Mouse (Mus musculus) kidney, embryonic 14.5 days (tissue): ENCODE data around the gene Gipr. TPM values are rescaled to one million over a fixed set of nuclear protein-coding genes. Genes with fewer than 3 reads are reported as not detected.

ENCODE experiments used
- ATAC-seq: fragments of 200-750 bp; cut with Nextera tagmentation; 2 replicates; pipeline ENCODE4 v1.8.0; 2017; ENCODE audit warnings: moderate number of reproducible peaks, mild to moderate bottlenecking, moderate TSS enrichment, moderate library complexity; ENCODE audit not compliant: low FRiP score, low TSS enrichment
- H3K27ac ChIP-seq: fragments of 300-500 bp; sonication (generic); 2 replicates; pipeline ENCODE4 v1.5.1; 2014; ENCODE audit warnings: low read depth, mild to moderate bottlenecking, low read length, moderate library complexity, mixed read lengths
- H3K27me3 ChIP-seq: fragments of 300-500 bp; sonication (generic); 2 replicates; pipeline ENCODE4 v1.6.1; 2014; ENCODE audit warnings: mild to moderate bottlenecking, low read length; ENCODE audit not compliant: control insufficient read depth, insufficient read depth
- H3K36me3 ChIP-seq: fragments of 300-500 bp; sonication (generic); 2 replicates; pipeline ENCODE4 v1.6.1; 2014; ENCODE audit warnings: low read length, mixed read lengths; ENCODE audit not compliant: control insufficient read depth, insufficient read depth
- H3K4me1 ChIP-seq: fragments of 300-500 bp; sonication (generic); 2 replicates; pipeline ENCODE4 v1.6.1; 2014; ENCODE audit warnings: low read length, mixed read lengths; ENCODE audit not compliant: control insufficient read depth, insufficient read depth
- H3K4me2 ChIP-seq: fragments of 300-500 bp; sonication (generic); replicated peaks from 2 replicates; pipeline ENCODE4 v1.6.1; 2014; ENCODE audit warnings: low read depth, mild to moderate bottlenecking, low read length
- H3K4me3 ChIP-seq: fragments of 300-500 bp; sonication (generic); 2 replicates; pipeline ENCODE4 v1.5.1; 2014; ENCODE audit warnings: mild to moderate bottlenecking, low read length
- H3K9ac ChIP-seq: fragments of 300-500 bp; sonication (generic); 2 replicates; pipeline ENCODE4 v1.6.1; 2014; ENCODE audit warnings: low read depth, mild to moderate bottlenecking, low read length, moderate library complexity
- H3K9me3 ChIP-seq: fragments of 300-500 bp; sonication (generic); 2 replicates; pipeline ENCODE4 v1.6.1; 2016; ENCODE audit warnings: low read length; ENCODE audit not compliant: control insufficient read depth
- WGBS: fragments of 180-500 bp; shearing (Covaris S2); extraction: QIAGEN DNeasy Blood & Tissue Kit; methylation state at CpG from one replicate; pipeline ENCODE4 v1.1.7; 2014; 5-methylcytosine and 5-hydroxymethylcytosine counted together
- polyA plus RNA-seq: library from polyadenylated mRNA; unstranded; fragments of >200 nt; fragmentation: Nextera tagmentation; extraction: Ambion mirVana; gene quantifications from 2 replicates; pipeline ENCODE4 v1.2.1, GENCODE M21; 2014

Gipr gene
- 0.31 and 0.45 TPM in 2 replicates for polyA plus RNA-seq

DNA sequence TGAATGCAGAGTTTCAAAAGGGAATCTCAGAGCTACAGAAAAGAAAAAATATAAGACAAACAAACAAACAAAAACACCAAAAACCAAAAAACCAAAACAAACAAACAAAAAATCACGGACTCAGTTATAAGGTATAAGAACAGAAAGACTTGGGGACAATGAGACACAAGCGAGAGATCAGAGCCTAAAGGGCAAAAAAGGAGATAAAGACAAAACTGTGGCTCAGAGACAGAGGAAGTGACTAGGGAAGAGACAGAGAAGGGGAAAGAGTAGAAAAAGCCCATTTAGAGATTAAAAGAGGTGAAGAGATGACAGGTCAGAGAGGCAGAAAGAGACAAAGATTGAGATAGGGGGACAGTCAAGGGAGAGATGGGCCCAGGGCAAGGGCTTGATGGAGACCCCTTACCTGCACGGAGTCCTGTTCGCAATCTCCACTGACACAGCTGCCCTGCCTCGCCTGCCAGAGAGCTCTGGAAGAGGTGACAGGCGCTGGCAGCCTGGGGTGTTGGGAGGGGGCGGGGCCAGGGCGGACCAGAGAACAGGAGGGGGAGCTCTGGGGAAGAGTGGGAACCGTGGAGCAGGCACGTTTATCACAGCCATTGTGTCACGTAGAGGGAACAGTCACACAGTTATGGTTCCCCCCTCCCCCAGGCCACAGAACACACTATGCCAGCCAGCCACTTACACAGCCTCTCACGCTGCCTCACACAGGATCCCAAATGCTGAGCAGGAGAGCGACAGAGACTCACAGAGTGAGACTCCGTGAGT is at the start of gene Gipr:
TSS of gene Gipr (minus strand) at position 472 of the 768 bp plus-strand sequence.
- no peaks in the 10 kb centered on the region; the same call in 1 of the 2 replicates for H3K27me3 ChIP-seq
- ATAC-seq, result no peak
- no peak within 1 kb of the TSS for H3K27ac ChIP-seq
- H3K4me3 ChIP-seq, result 0 out of 2 replicates have a peak within 1 kb of the TSS, but pooled peaks have one; percentile 12
- peak within 1 kb of the TSS; percentile 31; the same call in 1 of the 2 replicates for H3K4me2 ChIP-seq
- H3K9me3 ChIP-seq, result no peaks in the 10 kb centered on the region
- WGBS, result 13% methylated on average over 14 of the region's 14 CpGs
- no peaks in the 10 kb centered on the region for H3K36me3 ChIP-seq
- H3K4me1 ChIP-seq, result peaks cover 17% of the 10 kb centered on the region; the same call in 1 of the 2 replicates
- no peak within 1 kb of the TSS for H3K9ac ChIP-seq

DNA sequence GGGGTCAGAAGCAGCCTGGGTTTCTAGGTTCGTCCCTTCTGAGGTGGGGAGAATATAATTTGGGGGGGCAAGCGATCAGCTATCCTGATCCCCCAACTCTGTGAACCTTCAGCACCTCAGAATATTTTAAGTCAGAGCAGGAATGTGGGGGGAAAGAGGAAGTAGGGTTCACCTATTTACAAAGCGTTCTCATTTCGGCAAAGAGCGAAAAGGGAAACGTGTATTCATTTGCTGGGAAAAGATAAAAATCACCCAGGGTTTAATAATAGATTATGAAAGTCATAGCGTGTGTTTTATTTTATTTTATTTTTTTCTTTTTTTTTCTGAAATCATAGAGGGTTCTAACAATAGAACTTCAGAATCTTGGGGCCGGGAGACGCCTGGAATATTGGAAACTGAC is 49.0 kb upstream of the Gipr start:
- Histone ChIP-seq H3K27ac (no peak overlapping the region), H3K4me2 (no peak overlapping the region)
- no peak for ATAC-seq

GRCm38 (mm10) chr7:19214369-19214768 is 48.4 kb upstream of the Gipr start:
- H3K9me3 ChIP-seq, result 0 out of 2 replicates have a peak, but pooled peaks cover 2% of the 10 kb centered on the region
- H3K4me2 ChIP-seq, result no peak overlapping the region
- H3K36me3 ChIP-seq, result no peaks in the 10 kb centered on the region
- H3K4me1 ChIP-seq, result peaks cover 19% of the 10 kb centered on the region
- no peak for ATAC-seq
- no peaks in the 10 kb centered on the region for H3K27me3 ChIP-seq
- H3K4me3 ChIP-seq, result no peak overlapping the region
- no peak overlapping the region for H3K9ac ChIP-seq
- no peak overlapping the region for H3K27ac ChIP-seq
- WGBS, result 75% methylated on average over 7 of the region's 7 CpGs

More for the DNA sequence above, 49.0 kb upstream of the Gipr start:
- 66% methylated on average over 9 of the region's 9 CpGs for WGBS
- 0 out of 2 replicates have a peak, but pooled peaks cover under 1% of the 10 kb centered on the region for H3K9me3 ChIP-seq
- H3K27me3 ChIP-seq, result no peaks in the 10 kb centered on the region
- H3K9ac ChIP-seq, result no peak overlapping the region
- peaks cover 19% of the 10 kb centered on the region for H3K4me1 ChIP-seq
- no peaks in the 10 kb centered on the region for H3K36me3 ChIP-seq
- H3K4me3 ChIP-seq, result no peak overlapping the region

DNA sequence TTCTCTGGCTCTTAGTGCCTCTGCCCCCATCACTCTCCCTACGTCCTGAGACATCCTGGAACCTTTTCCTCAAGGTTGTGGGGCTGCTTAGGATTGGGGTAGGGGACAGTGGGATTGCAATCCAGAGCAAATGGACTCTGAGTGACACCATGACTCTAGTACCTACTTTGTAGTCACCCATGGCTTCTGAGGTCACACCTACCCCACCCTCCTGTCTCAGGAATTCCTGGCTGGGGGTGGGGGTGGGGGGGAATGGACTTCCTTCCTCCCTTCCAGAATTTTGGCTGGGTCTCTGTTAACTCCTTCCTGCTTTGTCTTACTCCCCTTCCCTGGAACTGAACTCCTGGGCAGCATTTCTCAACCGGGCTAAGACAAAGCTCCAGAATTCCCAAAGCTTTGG is 47.5 kb upstream of the Gipr start:
- Histone ChIP-seq H3K4me1 (peaks cover 19% of the 10 kb centered on the region), H3K9me3 (0 out of 2 replicates have a peak, but pooled peaks cover 2% of the 10 kb centered on the region), H3K27me3 (no peaks in the 10 kb centered on the region), H3K4me2 (no peak overlapping the region), H3K27ac (no peak overlapping the region), H3K9ac (no peak overlapping the region), H3K4me3 (no peak overlapping the region), H3K36me3 (no peaks in the 10 kb centered on the region)
- WGBS, result 66% methylated on average over 2 of the region's 2 CpGs
- ATAC-seq, result no peak

DNA sequence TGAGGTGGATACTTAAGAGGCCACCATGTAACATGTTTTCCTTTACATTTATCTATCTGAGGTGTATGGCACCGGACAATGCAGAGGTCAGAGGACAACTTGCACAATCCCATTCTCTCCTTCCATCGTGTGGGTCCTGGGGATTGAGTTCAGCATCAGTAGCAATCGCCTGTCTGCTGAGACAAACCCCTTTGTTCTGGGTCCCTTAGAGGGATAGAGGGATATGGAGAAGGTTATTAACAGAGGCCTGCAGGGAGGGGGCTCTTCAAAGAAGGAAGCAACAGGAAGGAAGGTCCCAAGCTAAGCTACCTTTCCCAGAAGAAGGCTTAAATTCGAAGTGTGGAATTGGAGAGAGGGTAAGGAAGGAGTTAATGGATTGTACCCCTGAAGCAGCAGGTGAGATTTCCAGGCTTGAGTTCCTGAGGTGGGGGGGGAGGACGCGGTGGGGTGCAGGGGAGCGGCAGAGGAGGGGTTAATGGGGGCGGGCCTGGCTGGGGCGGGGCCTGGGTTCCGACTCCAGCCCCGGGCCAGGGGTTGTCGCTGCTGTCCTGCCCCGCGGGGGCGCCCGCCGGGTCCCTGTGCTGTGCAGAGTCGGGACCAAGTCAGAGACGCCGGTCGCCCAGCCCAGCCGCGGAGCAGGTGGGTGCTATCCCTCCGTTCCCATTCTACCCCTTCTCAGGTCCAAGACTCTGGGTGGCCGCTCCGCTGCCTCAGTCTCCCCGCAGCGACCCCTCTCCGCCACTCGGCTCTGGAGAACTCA is 46.2 kb upstream of the Gipr start, which contains the start of gene Gpr4:
TSS of gene Gpr4 (plus strand) at position 543 of the 760 bp plus-strand sequence.
- Histone ChIP-seq H3K27ac (peak within 1 kb of the TSS; percentile 30; the same call in 1 of the 2 replicates), H3K27me3 (no peaks in the 10 kb centered on the region), H3K9me3 (0 out of 2 replicates have a peak, but pooled peaks cover 2% of the 10 kb centered on the region), H3K4me3 (peak within 1 kb of the TSS; percentile 50), H3K9ac (peak within 1 kb of the TSS; percentile 53; the same call in 1 of the 2 replicates), H3K4me1 (peaks cover 19% of the 10 kb centered on the region), H3K4me2 (peak within 1 kb of the TSS; percentile 82), H3K36me3 (no peaks in the 10 kb centered on the region)
- ATAC-seq, result peak; percentile 76
- 2% methylated on average over 29 of the region's 30 CpGs for WGBS

GRCm38 (mm10) chr7:19211041-19211675 is 45.2 kb upstream of the Gipr start:
- 23% methylated on average over 5 of the region's 5 CpGs for WGBS
- Histone ChIP-seq H3K27ac (peak overlapping the region; percentile 30; the same call in 1 of the 2 replicates), H3K9ac (no peak overlapping the region), H3K27me3 (no peaks in the 10 kb centered on the region), H3K9me3 (0 out of 2 replicates have a peak, but pooled peaks cover 2% of the 10 kb centered on the region), H3K36me3 (no peaks in the 10 kb centered on the region), H3K4me3 (no peak overlapping the region), H3K4me2 (no peak overlapping the region), H3K4me1 (peaks cover 19% of the 10 kb centered on the region)
- ATAC-seq, result no peak

DNA sequence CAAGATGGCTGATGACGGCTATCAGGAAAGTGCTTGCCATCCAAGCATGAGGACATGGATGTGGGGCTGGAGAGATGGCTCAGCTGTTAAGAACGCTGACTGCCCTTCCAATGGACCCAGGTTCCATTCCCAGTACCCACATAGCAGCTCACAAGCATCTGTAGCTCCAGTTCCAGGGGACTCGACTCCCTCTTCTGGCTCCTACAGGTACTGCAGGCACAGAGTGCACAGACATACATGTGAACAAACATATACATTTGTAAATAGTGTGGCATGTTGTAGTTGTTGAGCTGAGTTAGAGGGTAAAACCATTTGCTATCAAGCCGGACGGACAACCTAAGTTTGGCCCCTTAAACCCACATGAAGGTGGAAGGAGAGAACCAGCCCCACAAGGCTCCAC is 44.1 kb upstream of the Gipr start:
- H3K27ac ChIP-seq, result no peak overlapping the region
- 0 out of 2 replicates have a peak, but pooled peaks cover 2% of the 10 kb centered on the region for H3K9me3 ChIP-seq
- H3K36me3 ChIP-seq, result peaks cover 9% of the 10 kb centered on the region
- no peak overlapping the region for H3K4me3 ChIP-seq
- no peaks in the 10 kb centered on the region for H3K27me3 ChIP-seq
- H3K9ac ChIP-seq, result no peak overlapping the region
- ATAC-seq, result no peak
- no peak overlapping the region for H3K4me2 ChIP-seq
- peaks cover 19% of the 10 kb centered on the region for H3K4me1 ChIP-seq
- WGBS, result 96% methylated on average over 5 of the region's 5 CpGs

DNA sequence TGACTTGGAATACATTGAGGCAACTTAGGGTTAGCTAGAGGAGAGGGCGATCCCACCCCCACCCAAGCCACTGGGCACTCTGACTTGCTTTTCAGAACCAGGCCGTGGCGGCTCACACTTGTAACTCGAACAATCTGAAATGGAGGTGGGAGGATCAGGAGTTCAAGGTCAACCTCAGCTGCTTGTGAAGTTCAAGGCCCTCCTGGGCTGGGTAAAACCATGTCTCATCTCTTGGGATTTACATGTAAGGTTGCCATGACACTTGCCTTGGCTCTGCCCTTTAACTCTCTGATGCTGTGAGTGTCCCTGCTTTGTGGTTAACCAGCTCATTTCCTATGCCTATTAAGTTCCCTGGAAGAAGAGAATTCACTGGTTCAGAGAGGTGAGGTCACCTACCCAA is 43.6 kb upstream of the Gipr start:
- H3K36me3 ChIP-seq, result peaks cover 15% of the 10 kb centered on the region
- WGBS, result 80% methylated on average over 4 of the region's 4 CpGs
- ATAC-seq, result no peak

More for the DNA sequence above, 43.6 kb upstream of the Gipr start:
- Histone ChIP-seq H3K9me3 (0 out of 2 replicates have a peak, but pooled peaks cover 2% of the 10 kb centered on the region), H3K4me1 (peaks cover 19% of the 10 kb centered on the region), H3K4me2 (no peak overlapping the region), H3K27ac (no peak overlapping the region), H3K27me3 (no peaks in the 10 kb centered on the region), H3K9ac (no peak overlapping the region), H3K4me3 (no peak overlapping the region)
